Mouse (Mus musculus) retina, postnatal 7 days (tissue): Measurements from ENCODE around the gene Ucn.

ENCODE experiments used
- DNase-seq: peaks from one replicate; pipeline ENCODE4 v3.0.0-alpha.2; 2012; ENCODE audit warnings: low read depth, low spot score

The Ucn gene

DNA sequence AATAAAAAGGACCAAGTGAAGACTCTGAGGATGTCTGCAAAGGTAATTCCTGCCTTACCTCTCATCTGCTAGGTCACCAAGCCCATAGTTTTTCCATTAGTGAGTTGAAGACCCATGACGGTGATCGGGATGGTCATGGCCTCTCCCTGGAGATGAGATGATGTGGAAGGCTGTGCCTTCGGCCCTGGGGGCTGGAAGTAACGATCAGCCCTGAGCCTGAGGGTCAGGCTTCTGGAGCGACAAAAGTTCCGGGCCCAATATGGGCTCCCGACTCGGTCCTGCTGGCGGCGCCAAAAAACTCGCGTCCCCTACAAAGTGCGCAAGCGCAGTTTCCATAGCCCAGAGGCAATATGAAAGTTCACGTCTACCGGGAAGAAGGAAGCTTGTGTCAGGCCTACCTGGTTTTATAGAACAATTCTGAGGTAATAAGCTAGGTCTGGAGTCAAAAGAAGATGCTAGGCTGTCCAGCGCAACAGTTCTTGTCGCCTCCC is 30.6 kb downstream of the Ucn start, which contains the start of gene Slc30a3:
Gene Slc30a3, minus strand, starts transcription at position 238 of the 491 bp plus-strand sequence.
- no peak for DNase-seq

DNA sequence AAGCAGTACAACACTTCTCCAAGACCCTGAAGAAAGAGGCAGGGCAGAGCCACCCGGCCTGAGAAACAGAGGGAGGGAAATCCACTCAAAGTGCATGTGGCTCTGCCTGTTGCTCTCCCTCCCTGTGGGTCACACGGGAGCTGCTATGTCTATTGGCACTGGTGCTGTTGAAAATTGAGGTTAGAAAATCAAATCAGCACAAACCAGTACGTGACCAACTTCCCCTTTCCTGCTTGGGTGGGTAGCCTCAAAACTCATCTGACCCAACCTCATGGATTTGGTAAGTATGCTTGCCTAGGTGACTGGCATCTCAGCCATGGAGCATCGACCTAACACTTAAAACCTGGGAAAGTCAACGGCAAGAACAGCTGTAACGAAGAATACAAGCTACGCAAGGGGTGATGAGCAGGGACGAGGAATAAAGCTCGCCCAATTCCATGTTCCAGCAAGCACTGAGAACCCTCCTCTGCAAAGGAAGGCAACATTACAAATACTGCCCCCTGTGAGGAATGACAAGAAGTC is 32.8 kb downstream of the Ucn start, which contains the start of gene Dnajc5g:
Gene Dnajc5g, plus strand, starts transcription at position 472 of the 522 bp plus-strand sequence.
- DNase-seq: no peak

DNA sequence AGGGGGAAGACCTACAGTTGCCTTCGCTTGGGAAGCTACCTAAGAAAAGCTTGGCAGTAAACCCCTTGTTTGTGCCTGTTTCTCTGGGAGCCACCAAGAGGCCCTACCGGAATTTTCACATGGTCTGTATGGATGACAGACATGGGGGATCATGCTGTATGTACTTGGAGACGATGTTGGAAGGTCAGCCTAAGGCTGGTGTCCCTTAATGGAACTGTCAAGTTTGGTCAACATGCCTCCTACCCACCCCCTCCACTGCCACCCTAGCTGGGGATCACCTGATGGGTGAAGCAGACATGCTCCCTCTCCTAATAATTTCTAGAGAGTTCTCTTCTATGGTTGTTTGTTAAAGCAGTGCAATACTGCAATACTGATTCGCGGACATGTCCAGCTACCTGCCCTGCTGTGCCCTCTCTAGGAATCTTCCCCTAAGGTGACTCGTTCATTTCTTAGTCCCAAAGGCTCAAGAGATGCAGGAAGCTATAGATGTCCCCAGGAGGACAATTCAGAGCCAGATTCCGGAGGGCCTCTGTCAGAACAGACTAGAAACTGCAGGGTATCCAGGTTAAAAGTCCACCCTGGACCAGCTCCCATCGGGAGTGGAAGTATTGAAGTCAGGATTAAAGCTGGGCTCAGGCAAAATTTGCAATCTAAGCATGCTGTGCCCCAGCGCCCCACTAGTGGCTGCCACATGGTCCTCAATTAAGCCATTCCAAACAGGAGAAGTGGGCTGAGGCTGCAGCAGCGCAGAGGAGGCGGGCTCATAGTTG is 42.7 kb downstream of the Ucn start:
- no peak for DNase-seq

DNA sequence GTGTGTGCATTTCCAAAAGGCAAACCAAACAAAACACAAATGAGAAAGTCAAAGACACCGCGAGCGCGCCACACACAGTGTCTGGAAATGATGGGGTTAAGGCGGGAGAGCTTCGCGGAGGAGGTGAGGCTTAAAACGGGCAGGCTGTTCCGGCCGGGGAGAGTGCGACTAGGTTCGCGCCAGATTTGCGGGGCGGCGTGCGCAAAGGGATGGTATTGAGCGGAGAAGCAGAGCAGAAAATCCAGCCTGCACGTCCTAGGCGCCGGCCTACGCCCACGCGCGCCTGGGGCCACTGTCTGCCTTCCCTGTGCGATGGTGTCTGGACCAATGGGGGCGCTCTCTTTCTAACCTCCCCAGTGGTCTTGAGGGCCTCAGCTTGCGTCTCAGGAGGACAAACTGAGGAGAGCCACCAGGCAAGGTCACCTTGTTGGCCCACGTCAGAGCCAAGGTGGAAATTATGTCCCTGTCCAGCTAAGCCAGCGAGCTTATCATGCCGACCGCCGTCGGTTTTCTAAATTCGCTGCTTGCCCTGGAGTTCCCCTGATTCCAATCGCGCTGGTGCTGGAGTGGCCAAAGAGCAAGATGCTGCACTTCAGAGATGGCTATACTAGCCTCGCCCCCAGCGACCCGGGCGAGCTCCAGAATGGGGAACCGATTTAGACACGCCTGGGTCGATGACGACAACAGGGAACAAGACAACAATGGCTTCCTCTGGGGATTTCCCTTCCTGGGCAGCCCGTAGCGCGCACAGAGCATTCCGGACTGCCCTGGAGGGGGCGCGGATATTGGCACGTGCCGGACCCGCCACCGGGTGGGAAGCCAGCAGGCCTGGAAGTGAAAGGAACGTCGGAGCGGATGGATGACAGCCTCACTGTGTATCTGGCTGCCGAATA is 43.6 kb downstream of the Ucn start:
- no peak for DNase-seq

DNA sequence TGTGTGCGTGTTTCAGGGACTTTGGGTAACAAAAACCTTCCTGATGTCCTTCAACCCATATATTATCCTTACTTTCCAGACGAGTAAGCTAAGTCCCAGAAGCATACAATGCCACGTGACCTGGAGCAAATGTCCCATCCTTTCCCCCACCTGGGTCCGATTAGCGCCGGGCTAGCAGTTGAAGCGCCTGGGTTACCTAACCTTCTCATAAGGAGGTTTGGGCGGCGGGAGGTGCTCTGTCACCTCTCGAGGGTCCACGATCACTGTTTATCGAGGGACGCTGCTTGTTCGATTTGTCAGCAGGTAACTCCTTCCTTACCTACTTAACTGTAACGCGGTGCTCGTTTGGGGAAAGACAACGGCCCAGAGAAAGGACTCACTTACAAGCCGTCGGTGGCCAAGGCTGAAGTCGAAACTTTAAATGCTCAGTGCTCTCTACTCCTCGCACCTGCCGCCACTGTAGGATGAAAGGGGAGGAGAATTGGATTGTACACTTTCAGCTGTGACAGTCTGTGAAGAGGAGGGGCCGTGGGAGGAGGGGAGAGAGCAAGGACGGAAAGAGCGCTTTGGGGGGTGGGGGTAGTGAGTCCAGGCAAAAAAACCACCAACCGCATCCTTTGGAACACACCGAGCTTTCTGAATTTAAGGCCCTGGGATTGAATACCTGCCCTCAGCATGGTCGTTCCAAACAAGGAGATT is 44.4 kb downstream of the Ucn start:
- DNase-seq: no peak

DNA sequence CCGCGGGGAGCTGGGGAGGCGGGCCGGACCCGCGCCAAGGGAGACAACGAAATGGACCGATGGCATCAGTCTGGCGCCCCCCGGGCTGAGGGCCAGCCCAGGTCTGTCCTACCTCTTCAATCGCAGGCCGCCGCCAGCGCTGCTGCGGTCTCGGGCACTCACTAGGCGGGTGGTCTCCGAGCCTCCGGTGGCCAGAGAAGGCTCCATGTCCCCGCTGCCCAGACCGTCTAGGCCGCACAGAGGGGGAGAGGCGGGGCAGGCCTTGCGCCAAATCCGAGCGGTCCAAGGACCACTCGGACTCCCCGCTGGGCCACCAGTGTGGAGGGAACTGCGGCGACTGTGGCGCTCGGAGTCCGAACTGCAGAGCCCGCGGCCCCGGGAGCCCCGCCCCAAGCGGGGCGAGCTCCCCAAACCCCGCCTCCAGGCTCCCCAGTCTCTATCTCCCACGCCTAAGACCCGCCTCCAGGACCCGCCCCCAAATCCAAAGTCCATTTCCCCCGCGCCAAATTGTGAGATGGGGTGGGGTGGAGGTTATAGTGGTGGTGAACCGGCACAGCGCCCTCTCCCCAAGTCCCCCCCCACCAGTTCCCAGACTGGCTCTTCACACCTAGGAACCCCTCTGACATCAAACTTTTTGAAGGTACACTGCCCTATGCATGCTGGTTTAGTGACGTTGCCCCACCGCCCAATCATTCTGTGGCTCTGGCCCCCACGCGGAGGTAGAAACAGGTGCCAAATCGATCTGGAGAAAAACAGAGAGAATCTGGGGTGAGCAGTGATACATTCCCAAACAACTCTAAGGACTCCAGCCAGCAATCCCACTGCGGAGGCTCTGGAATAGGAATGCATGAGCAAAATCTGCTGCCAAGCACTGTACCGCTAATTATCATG is 45.2 kb downstream of the Ucn start:
- no peak for DNase-seq

DNA sequence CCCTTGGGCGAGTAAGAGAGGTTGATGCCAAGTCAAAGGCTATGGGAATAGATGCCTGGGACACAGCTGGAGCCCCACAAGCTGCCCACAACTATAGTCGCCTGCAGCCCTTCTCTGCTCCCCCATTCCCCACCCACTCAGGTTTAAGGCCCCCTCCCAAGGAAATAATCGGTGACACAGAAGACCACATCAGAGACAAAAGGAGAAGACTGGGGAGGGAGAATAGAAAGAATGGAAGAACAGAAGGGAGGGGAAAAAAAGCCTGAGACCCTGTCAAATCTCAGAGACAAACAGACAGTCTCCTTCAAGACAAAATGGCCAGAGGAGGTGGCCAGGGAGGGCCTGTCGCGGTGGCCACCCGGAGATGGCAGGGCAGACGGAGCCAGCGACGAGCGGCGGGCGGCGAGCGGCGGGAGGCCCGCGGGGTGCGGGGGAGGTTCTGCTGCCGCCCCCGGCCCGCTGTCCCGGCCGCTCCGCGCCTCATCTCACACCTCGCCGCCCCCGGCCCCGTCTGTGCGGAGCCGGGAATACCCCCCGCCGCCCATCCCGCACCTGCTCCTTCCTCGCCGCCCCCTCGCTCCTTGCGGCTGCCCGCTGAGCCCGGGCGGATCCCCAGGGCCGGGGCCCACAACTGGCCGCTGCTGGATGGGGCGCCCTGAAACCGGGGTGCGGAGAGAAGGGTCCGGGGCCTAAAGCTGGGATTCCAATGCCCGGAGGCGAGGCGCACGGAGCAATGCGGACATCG is 46.2 kb downstream of the Ucn start:
- DNase-seq: no peak
